Mouse (Mus musculus) limb, embryonic 10.5 days (tissue): ENCODE data around the gene Flnb. TPM values are rescaled to one million over a fixed set of nuclear protein-coding genes. Genes with fewer than 3 reads are reported as not detected.

Experiments
- DNase-seq: peaks from one replicate; pipeline ENCODE4 v3.0.0-alpha.2; 2017; ENCODE audit warnings: low spot score
- H3K27ac ChIP-seq: fragments of 300-500 bp; sonication (generic); 2 replicates; pipeline ENCODE4 v1.5.1; 2016; ENCODE audit warnings: mild to moderate bottlenecking
- H3K27me3 ChIP-seq: fragments of 300-500 bp; sonication (generic); 2 replicates; pipeline ENCODE4 v1.6.1; 2016; ENCODE audit warnings: low read depth, mild to moderate bottlenecking; ENCODE audit not compliant: poor library complexity, severe bottlenecking
- H3K36me3 ChIP-seq: fragments of 300-500 bp; sonication (generic); 2 replicates; pipeline ENCODE4 v1.6.1; 2016; ENCODE audit warnings: mild to moderate bottlenecking, moderate library complexity
- H3K4me1 ChIP-seq: fragments of 300-500 bp; sonication (generic); 2 replicates; pipeline ENCODE4 v1.6.1; 2016
- H3K4me3 ChIP-seq: fragments of 300-500 bp; sonication (generic); 2 replicates; pipeline ENCODE4 v1.5.1; 2016; ENCODE audit warnings: mild to moderate bottlenecking, moderate library complexity
- H3K9me3 ChIP-seq: fragments of 300-500 bp; sonication (generic); replicated peaks from 2 replicates; pipeline ENCODE4 v1.6.1; 2016; ENCODE audit warnings: mild to moderate bottlenecking
- WGBS: fragments of 180-500 bp; shearing (Covaris S2); methylation state at CpG from one replicate; pipeline ENCODE4 v1.1.7; 2016; 5-methylcytosine and 5-hydroxymethylcytosine counted together
- polyA plus RNA-seq: library from polyadenylated mRNA; unstranded; fragments of >200 nt; fragmentation: Nextera tagmentation; extraction: Ambion mirVana; gene quantifications from 2 replicates; pipeline ENCODE4 v1.2.1, GENCODE M21; 2016

The Flnb gene
- polyA plus RNA-seq, 1 experiment from 2014 or later: 31.3 TPM

- Histone ChIP-seq H3K4me3 (no peak overlapping the region), H3K36me3 (peaks cover 41% of the 10 kb centered on the region), H3K4me1 (peaks cover 22% of the 10 kb centered on the region), H3K27me3 (no peaks in the 10 kb centered on the region), H3K27ac (peak overlapping the region; percentile 54), H3K9me3 (no peaks in the 10 kb centered on the region)
- 24% methylated on average over 12 of the region's 12 CpGs for WGBS
- DNase-seq: peak; percentile 48
Observed at GRCm38 (mm10) chr14:7952610-7953254, 135.0 kb downstream of the Flnb start.

DNA sequence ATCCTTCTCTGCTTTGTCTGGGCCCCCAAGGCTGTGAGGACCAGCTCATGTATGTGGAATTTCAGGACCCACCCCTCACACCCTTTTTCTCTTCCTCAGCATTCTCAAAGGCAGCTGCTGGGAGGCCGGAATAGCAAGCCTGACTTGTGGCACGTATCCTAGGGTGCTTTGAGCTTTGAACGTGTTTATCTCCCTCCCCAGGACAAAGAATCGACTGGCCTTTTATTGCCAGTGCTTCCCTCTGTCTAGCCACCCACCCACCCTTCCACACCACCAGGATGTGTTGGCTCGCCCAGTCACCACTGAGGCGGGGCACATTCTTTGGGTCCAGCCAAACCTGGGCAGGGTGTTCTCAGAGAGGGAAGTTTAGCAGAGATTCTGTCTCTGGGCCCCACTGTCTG, 136.3 kb downstream of the Flnb start:
- DNase-seq: no peak
- Histone ChIP-seq H3K27me3 (no peaks in the 10 kb centered on the region), H3K4me3 (no peak overlapping the region), H3K27ac (peak overlapping the region; percentile 54), H3K9me3 (no peaks in the 10 kb centered on the region), H3K4me1 (peaks cover 22% of the 10 kb centered on the region), H3K36me3 (peaks cover 29% of the 10 kb centered on the region)
- WGBS: 29% methylated on average over 6 of the region's 6 CpGs

DNA sequence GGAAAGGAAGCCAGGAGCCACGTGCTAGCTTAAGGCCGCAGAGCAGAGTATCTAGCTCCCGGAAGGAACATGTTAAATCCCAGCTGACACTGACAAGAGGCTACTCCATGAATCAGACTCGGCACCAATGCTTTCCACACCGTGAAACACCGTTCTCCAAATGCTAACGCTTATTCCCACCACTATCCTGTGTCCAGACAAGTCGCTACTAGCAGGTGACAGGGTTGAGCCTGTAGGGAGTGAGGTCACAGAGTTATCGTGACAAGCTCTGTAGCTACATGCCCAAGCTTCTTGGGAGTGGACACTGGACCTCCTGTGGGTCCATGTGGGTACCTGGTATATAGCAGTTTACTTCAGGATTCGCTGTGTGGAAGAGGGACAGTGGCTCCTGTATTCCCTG, 138.7 kb downstream of the Flnb start:
- WGBS: 83% methylated on average over 10 of the region's 10 CpGs
- Histone ChIP-seq H3K27ac (no peak overlapping the region), H3K4me1 (peaks cover 22% of the 10 kb centered on the region)

DNA sequence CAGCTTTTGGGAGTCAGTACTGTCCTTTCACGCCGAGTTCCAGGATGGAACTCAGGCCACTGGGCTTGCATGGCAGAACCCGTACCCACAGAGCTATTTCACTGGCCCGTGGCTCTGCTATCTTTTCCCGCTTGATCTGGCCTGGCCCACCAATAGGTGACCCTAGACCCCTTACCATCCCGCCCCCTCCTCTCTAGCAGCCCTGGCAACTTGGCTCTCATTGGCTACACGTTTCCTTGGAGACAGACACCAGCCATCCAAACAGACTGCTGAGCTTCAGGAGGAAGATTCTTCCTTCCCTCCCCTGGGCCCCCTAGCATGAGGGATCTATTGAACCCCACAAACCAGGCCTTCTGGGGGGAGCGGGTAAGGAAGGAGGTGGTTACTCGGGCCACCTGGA, 139.3 kb downstream of the Flnb start, which contains the start of gene Gm45521:
Gene Gm45521 (plus strand): TSS at position 240 of the 400 bp plus-strand sequence.
- 0 out of 2 replicates have a peak within 1 kb of the TSS, but pooled peaks have one; percentile 19 for H3K27ac ChIP-seq
- 60% methylated on average over 9 of the region's 9 CpGs for WGBS

More for the DNA sequence above, 138.7 kb downstream of the Flnb start:
- DNase-seq: no peak
- Histone ChIP-seq H3K9me3 (no peaks in the 10 kb centered on the region), H3K4me3 (no peak overlapping the region), H3K36me3 (peaks cover 5% of the 10 kb centered on the region), H3K27me3 (no peaks in the 10 kb centered on the region)

DNA sequence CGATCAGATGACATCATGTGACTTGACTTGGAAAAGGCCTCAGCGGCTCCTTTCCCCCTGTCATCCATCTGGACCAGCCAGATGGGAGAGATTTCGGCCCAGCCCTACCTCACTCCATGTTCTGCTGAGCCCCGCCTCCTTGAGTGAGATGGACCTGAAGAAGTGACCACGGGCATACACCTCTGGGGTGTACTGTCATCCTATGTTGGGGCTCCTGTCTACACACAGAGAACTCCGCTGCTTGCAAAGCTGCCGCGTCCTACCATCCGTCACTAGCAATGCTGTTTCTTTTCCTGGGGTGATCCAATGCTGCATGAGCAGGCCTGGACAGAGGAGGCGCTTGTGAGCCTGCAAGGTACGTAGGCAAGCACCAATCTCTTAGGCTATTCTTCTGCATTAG, 142.9 kb downstream of the Flnb start:
- H3K4me3 ChIP-seq: no peak overlapping the region
- H3K36me3 ChIP-seq: no peaks in the 10 kb centered on the region
- no peaks in the 10 kb centered on the region for H3K9me3 ChIP-seq
- no peaks in the 10 kb centered on the region for H3K27me3 ChIP-seq
- H3K4me1 ChIP-seq: peaks cover 12% of the 10 kb centered on the region
- no peak for DNase-seq
- H3K27ac ChIP-seq: no peak overlapping the region
- 51% methylated on average over 11 of the region's 11 CpGs for WGBS

More for the DNA sequence above, 139.3 kb downstream of the Flnb start, which contains the start of gene Gm45521:
- no peaks in the 10 kb centered on the region for H3K36me3 ChIP-seq
- no peaks in the 10 kb centered on the region for H3K27me3 ChIP-seq
- no peak for DNase-seq
- peaks cover 22% of the 10 kb centered on the region for H3K4me1 ChIP-seq
- no peaks in the 10 kb centered on the region for H3K9me3 ChIP-seq
- H3K4me3 ChIP-seq: no peak within 1 kb of the TSS

- H3K9me3 ChIP-seq: no peaks in the 10 kb centered on the region
- no peak for DNase-seq
- H3K27ac ChIP-seq: no peak overlapping the region
- H3K27me3 ChIP-seq: no peaks in the 10 kb centered on the region
- WGBS: 90% methylated on average over 5 of the region's 5 CpGs
- H3K4me1 ChIP-seq: peaks cover 12% of the 10 kb centered on the region
- H3K4me3 ChIP-seq: no peak overlapping the region
- no peaks in the 10 kb centered on the region for H3K36me3 ChIP-seq
Observed at GRCm38 (mm10) chr14:7961714-7962113, 144.0 kb downstream of the Flnb start.

DNA sequence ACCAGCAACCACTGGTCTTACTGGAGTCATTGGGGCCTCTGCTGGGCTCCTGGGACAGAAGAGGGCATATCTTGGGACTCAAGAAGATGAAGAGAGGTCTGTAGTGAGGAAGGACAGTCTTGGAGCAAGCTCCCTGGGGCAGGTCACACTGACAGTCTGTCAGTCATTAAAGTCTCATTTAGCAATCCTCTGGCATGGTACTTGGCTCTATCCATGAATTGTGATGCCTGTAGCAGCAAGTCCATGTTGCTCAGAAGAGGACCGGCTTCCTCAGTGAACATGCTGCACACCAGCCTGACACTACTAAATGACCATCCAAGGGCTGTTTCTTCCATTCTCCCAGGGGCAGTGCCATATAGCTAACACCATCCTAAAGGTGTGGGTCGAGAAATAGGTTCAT, 144.9 kb downstream of the Flnb start:
- WGBS: 81% methylated on average over 2 of the region's 2 CpGs
- peaks cover 4% of the 10 kb centered on the region; the same call in 1 of the 2 replicates for H3K4me1 ChIP-seq
- H3K9me3 ChIP-seq: no peaks in the 10 kb centered on the region
- no peak overlapping the region for H3K4me3 ChIP-seq
- H3K27me3 ChIP-seq: no peaks in the 10 kb centered on the region
- DNase-seq: no peak
- no peaks in the 10 kb centered on the region for H3K36me3 ChIP-seq
- H3K27ac ChIP-seq: no peak overlapping the region

GRCm38 (mm10) chr14:7963160-7963559, 145.4 kb downstream of the Flnb start:
- H3K27me3 ChIP-seq: no peaks in the 10 kb centered on the region
- WGBS: 69% methylated on average over 7 of the region's 7 CpGs
- H3K27ac ChIP-seq: no peak overlapping the region; the same call in 1 of the 2 replicates
- no peaks in the 10 kb centered on the region for H3K9me3 ChIP-seq
- H3K4me1 ChIP-seq: peaks cover 4% of the 10 kb centered on the region; the same call in 1 of the 2 replicates
- H3K4me3 ChIP-seq: no peak overlapping the region
- H3K36me3 ChIP-seq: no peaks in the 10 kb centered on the region
- no peak for DNase-seq

- 54% methylated on average over 11 of the region's 11 CpGs for WGBS
- no peak overlapping the region for H3K27ac ChIP-seq
- peak; percentile 73 for DNase-seq
- H3K4me1 ChIP-seq: peaks cover 4% of the 10 kb centered on the region; the same call in 1 of the 2 replicates
- H3K9me3 ChIP-seq: no peaks in the 10 kb centered on the region
- no peak overlapping the region for H3K4me3 ChIP-seq
- no peaks in the 10 kb centered on the region for H3K27me3 ChIP-seq
- no peaks in the 10 kb centered on the region for H3K36me3 ChIP-seq
Observed at GRCm38 (mm10) chr14:7964219-7964889, 146.6 kb downstream of the Flnb start.

DNA sequence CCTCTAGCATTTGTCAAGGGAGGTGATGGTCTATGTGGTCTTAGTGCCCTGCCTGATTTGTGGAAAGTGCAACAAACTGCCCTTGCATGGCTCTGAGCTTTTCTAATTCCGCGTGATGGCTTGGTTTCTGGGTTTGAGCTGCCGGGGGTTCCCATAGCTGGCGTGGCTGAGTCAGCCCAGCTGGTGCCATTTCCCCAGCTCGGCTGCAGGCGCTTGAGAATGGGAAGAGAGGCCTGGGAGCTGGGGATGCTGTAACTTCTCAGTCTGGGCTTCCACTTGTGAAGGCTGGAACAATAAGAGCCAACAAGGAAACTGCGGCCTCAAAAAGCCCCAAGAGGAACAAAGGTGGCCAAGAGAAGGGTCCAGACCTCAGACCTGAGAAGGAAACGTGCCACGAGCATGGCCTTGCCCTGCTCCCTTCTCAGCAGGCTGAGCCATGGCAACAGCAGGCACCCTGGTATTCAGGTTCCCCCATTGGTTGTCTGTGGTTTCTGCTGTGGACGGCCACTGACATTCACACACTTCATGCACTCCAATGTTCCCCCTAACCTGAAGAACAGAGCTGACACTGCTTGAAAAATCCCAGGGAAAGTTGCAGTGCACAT, 154.2 kb downstream of the Flnb start:
- 76% methylated on average over 10 of the region's 10 CpGs for WGBS

GRCm38 (mm10) chr14:7974643-7975042, 156.9 kb downstream of the Flnb start:
- WGBS: 93% methylated on average over 1 of the region's 1 CpGs
- DNase-seq: no peak
- Histone ChIP-seq H3K36me3 (no peaks in the 10 kb centered on the region), H3K27me3 (no peaks in the 10 kb centered on the region), H3K4me1 (peaks cover 3% of the 10 kb centered on the region; the same call in 1 of the 2 replicates), H3K27ac (no peak overlapping the region), H3K9me3 (no peaks in the 10 kb centered on the region), H3K4me3 (no peak overlapping the region)

More for the DNA sequence above, 154.2 kb downstream of the Flnb start:
- peaks cover 3% of the 10 kb centered on the region; the same call in 1 of the 2 replicates for H3K4me1 ChIP-seq
- H3K9me3 ChIP-seq: no peaks in the 10 kb centered on the region
- H3K4me3 ChIP-seq: no peak overlapping the region
- no peaks in the 10 kb centered on the region for H3K36me3 ChIP-seq
- no peak for DNase-seq
- no peaks in the 10 kb centered on the region for H3K27me3 ChIP-seq
- H3K27ac ChIP-seq: no peak overlapping the region

DNA sequence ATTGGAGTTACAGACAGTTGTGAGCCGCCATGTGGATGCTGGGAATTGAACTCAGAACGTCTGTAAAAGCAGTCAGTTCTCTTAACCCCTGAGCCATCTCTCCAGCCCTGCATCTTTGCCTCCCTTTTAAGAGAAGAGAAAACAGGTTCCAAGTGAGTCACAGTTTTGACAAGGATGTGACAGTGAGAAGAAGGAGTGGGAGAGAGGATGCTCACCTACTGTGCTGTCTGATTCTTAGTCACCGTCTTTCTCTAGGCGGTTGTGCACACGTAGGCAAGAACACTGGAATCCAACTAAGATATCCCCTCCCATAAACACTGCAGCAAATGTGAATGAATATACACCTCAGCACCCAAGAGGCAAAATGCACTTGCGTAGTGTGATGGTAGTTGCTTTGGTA, 157.4 kb downstream of the Flnb start:
- Histone ChIP-seq H3K4me1 (peaks cover 3% of the 10 kb centered on the region; the same call in 1 of the 2 replicates), H3K27me3 (no peaks in the 10 kb centered on the region), H3K4me3 (no peak overlapping the region), H3K27ac (no peak overlapping the region), H3K9me3 (no peaks in the 10 kb centered on the region), H3K36me3 (no peaks in the 10 kb centered on the region)
- no peak for DNase-seq
- WGBS: 88% methylated on average over 6 of the region's 6 CpGs

DNA sequence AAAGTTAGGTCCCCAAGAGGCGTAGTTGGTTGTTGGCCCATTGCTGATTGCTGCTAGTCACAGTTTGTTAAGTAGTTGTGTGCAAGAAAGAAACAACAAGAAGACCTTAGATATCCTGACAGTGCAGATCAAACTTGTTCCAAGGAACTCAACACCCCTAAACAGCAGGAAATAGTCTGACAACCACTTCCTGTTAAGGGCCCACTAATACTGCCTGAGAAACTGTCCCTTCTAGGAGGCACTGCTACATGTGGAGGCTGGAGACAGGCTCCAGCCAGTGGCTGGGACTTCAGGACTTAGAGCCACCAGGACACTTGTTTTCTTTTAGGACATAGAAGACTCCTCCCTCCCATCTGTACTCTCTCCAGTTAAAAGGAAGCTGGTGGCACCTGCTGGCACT, 159.7 kb downstream of the Flnb start:
- no peak overlapping the region for H3K4me3 ChIP-seq
- no peak overlapping the region for H3K27ac ChIP-seq
- no peaks in the 10 kb centered on the region for H3K9me3 ChIP-seq
- H3K36me3 ChIP-seq: no peaks in the 10 kb centered on the region
- no peak for DNase-seq
- WGBS: 97% methylated on average over 1 of the region's 1 CpGs
- H3K4me1 ChIP-seq: no peaks in the 10 kb centered on the region
- H3K27me3 ChIP-seq: no peaks in the 10 kb centered on the region
